Mouse (Mus musculus): ENCODE measurements around the gene Kbtbd6. TPM values are rescaled to one million over a fixed set of nuclear protein-coding genes. Genes with fewer than 3 reads are reported as not detected.

Kbtbd6 gene
- total RNA-seq, 2 experiments from 2014 or later = 0.80 to 1.0 TPM

GRCm38 (mm10) chr14:79481339-79482151 lies 29.9 kb downstream of the Kbtbd6 start, which contains the start of gene Wbp4:
TSS of gene Wbp4 (minus strand) at chr14:79481520.
- peak; percentile 94 to 98 for DNase-seq (ENCODE audit: low spot score in 2 of 2)

- peak in 1 of 2 experiments; percentile 28 for DNase-seq (ENCODE audit: low spot score in 2 of 2)
These were observed 30.6 kb downstream of the Kbtbd6 start for GRCm38 (mm10) chr14:79482251-79482661.

GRCm38 (mm10) chr14:79482747-79483355 lies 31.2 kb downstream of the Kbtbd6 start:
- DNase-seq (ENCODE audit: low spot score in 2 of 2) = no peak

- no peak for DNase-seq (ENCODE audit: low spot score in 2 of 2)
These were observed 32.0 kb downstream of the Kbtbd6 start for GRCm38 (mm10) chr14:79483611-79484120.

- no peak for DNase-seq (ENCODE audit: low spot score in 2 of 2)
These were observed 35.0 kb downstream of the Kbtbd6 start for GRCm38 (mm10) chr14:79486617-79486992.

GRCm38 (mm10) chr14:79486993-79487731 lies 35.5 kb downstream of the Kbtbd6 start:
- peak; percentile 37 to 47 for DNase-seq (ENCODE audit: low spot score in 2 of 2)

GRCm38 (mm10) chr14:79488531-79488930 lies 36.9 kb downstream of the Kbtbd6 start:
- no peak for DNase-seq (ENCODE audit: low spot score in 2 of 2)

GRCm38 (mm10) chr14:79489150-79489549 lies 37.5 kb downstream of the Kbtbd6 start:
- no peak for DNase-seq (ENCODE audit: low spot score in 2 of 2)

- DNase-seq (ENCODE audit: low spot score in 2 of 2) = no peak
These were observed 38.6 kb downstream of the Kbtbd6 start for GRCm38 (mm10) chr14:79490246-79490645.

- DNase-seq (ENCODE audit: low spot score in 2 of 2) = no peak
These were observed 42.7 kb downstream of the Kbtbd6 start for GRCm38 (mm10) chr14:79494349-79494748.

- DNase-seq (ENCODE audit: low spot score in 2 of 2) = no peak
These were observed 47.7 kb downstream of the Kbtbd6 start for GRCm38 (mm10) chr14:79499326-79499725.

- no peak for DNase-seq (ENCODE audit: low spot score in 2 of 2)
These were observed 49.1 kb downstream of the Kbtbd6 start for GRCm38 (mm10) chr14:79500756-79501155.

- no peak for DNase-seq (ENCODE audit: low spot score in 2 of 2)
These were observed 51.9 kb downstream of the Kbtbd6 start for GRCm38 (mm10) chr14:79503371-79504075.

Other genes starting within 250 kb of the Kbtbd6 start
- not detected for gene Zfp957, start 204.5 kb upstream of the Kbtbd6 start, total RNA-seq (2021)
- 10 to 100 TPM; 29.7 to 33.7 TPM for gene Rgcc, start 150.2 kb upstream of the Kbtbd6 start, total RNA-seq (2021)
- 10 to 100 TPM; 12.9 to 16.9 TPM for gene Naa16, start 61.1 kb upstream of the Kbtbd6 start, total RNA-seq (2021)
- 1 to 10 TPM; 5.9 to 6.4 TPM for gene Mtrf1, start 54.1 kb upstream of the Kbtbd6 start, total RNA-seq (2021)
- gene Kbtbd7, start 25.3 kb upstream of the Kbtbd6 start, total RNA-seq (2021) = 10 to 100 TPM; 41.5 to 43.3 TPM
- gene Elf1, start 29.4 kb downstream of the Kbtbd6 start, total RNA-seq (2021) = 1 to 10 TPM; 4.5 to 4.7 TPM
- gene Wbp4, start 29.7 kb downstream of the Kbtbd6 start, total RNA-seq (2021) = 10 to 100 TPM; 49.9 to 52.8 TPM
- 10 to 100 TPM; 88.2 to 97.0 TPM for gene Sugt1, start 135.9 kb downstream of the Kbtbd6 start, total RNA-seq (2021)
- gene Cnmd, start 210.3 kb downstream of the Kbtbd6 start, total RNA-seq (2021) = 1 to 10 TPM; 1.5 to 2.2 TPM

Data from left cerebral cortex, adult 18-20 months (tissue).